Mouse (Mus musculus) spleen, postnatal 36 days (tissue): ENCODE results near the gene Farsb.

Experiments used
- DNase-seq, 2 experiments: peaks; one replicate each; pipeline ENCODE4 v3.0.0; 2022; ENCODE audit warnings: low spot score in 2 of 2, mixed read lengths in 1 of 2

Gene Farsb

DNA sequence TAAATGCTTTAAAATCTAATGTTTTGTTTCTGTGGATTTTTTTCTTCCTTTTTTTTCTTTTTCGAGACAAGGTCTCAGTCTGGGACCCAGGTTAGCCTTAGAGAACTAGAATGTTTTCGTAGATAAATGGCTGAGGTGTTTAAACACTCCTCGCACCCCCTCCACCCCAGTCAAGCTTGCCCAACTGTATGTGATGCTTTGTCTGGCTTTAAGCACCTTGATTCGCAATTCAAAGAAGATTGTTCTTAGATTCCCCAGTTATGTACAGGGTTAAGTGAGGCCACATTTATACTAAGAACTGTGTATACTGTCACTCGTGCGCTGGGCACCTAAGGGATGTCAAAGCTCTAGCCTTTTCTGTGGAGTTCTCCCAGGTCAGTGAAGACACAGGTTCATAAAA, 68.4 kb downstream of the Farsb start:
- no peak for DNase-seq

DNA sequence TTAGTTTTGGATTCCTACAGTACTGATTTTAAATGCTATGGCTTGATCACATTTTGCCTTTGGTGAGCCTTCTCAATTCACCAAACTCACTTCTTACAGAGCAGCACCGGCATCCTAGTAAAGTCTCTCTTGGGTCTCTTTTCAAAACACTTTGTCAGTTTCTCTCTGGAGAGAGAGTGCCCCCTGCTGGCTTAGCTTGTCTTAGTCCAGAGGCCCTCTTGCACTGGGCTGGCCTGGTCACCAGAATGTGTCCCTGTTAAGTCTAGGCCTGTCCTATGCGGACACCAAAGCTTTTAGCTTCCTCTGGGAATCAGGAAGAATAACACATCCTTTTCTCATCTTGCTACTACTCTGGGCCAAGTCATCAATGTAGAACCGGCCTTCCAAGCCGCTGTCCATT, 69.1 kb downstream of the Farsb start:
- peak; percentile 39 to 46 for DNase-seq

DNA sequence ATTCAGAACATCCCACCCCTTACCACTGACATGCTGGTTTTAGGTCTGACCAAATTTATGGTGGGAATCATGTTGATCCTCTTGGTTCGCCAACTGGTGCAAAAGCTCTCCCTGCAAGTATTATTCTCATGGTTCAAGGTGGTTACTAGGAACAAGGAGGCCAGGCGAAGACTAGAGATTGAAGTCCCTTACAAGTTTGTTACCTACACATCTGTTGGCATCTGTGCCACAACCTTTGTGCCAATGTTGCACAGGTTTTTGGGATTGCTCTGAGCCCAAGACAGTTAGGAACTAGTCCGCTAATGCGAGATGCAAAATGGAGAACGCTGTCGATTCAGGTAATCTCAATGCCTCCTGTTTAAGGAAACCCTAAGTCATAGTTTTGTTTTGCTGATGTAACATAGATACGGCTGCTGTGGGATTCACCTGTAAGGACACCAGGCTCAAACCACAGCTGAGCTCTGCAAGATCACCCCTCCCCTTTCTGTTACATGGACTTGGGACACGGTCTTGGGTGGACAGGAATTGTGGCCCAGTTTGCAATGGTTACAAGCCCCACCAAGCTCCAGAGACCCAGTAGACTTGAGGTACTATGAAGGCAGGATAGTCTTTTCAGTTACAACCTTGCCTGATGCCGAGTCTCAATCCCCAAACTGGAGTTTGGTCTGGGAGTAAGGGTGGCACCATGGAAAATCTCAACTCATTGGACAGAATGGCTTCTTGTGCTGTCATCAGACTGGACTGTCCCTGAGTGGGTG, 71.4 kb downstream of the Farsb start:
- DNase-seq, result no peak

DNA sequence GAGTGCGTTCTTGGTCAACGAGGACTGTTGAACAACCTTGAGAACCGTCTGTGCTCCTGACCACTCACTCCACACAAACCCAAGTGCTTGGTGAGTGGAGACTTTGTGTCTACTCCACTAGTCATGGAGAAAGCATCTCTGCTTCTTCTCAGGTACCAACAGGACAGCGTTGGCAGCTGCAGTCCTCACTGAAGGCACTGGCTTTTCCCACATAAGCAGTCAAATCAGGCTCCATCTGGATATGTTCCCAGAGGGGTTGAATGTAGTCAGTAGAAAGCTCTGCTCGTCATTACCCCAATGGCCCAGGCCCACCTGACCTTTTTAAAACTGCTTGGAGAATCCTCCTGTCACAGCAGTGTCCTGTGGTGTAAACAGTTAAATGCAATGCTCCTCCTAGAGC, 74.3 kb downstream of the Farsb start:
- no peak for DNase-seq

DNA sequence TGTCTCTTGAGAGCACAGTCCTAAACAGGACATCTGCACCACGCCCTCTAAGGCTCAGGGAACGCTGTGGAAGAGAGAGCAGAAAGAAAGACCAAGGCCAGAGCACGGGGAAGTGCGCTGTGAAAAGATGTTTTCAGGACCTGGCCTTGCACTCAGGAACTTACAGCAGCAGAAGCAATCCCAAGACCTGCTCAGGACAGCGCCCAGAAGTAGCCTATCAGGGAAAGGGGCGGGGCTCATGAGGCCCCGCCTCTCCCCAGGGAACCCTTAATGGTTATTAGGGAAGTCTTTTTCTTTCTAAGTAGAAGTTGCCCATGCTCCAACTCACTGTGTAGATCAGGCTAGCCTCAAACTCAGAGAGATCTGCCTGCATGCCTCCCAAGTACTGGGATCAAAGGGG, 76.0 kb downstream of the Farsb start:
- no peak for DNase-seq

DNA sequence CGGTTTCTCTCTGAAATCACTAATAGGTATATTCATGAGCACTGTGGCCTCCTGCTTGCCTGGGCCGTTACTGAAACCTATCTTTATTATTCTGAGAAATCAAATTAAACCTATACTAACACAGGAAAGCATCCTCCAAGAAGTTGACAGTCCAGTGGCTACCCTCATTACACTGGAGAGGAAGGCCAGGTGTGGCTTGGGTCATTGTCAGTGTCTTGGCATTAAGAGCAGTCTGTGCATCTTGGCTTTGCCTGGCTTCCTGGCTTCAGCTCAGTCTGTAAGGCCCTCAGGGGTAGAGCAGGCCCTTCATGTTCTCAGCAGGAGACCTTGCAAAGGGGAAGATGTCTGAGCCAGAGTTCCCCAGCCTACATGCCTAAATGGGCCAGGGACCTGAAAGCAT, 79.3 kb downstream of the Farsb start:
- DNase-seq, result no peak

DNA sequence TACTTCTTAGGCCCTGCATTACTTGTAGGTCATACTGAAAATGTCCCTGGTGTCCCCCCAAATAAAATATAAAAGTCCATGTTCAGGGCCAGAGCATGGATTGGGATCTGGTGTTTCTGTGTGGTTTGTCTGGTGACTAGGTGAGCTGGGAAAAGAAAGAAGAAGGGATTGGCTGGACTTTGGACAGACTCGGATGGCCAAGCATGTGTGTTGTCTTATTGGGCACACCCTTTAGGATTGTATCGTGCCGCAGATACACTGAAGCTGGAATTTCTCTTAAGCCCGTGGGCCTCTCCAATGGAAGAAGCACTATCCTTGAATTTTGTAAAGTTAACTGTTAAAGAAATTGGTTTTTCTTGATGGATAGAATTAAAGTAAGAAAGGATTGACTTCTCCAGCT, 87.3 kb downstream of the Farsb start:
- no peak for DNase-seq

DNA sequence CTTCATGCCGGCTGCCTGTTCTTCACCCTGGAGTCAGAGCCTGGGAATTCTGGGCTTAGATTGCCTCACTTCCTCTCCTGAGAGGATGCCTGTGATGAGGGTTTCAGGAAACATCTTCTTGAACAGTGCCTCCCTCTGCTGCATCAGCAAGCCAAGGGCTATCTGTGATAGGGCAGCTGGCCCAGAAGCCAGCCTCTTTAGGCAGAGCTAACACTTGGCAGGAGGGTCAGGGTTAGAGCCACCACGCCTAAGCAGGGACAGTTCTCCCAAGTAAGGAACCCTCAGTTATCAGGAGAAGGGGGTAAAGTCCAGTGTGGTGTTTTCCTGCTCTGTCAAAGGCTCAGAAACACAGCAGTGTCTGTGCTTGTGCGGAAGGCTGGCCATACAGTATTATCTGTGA, 88.9 kb downstream of the Farsb start:
- DNase-seq, result no peak

DNA sequence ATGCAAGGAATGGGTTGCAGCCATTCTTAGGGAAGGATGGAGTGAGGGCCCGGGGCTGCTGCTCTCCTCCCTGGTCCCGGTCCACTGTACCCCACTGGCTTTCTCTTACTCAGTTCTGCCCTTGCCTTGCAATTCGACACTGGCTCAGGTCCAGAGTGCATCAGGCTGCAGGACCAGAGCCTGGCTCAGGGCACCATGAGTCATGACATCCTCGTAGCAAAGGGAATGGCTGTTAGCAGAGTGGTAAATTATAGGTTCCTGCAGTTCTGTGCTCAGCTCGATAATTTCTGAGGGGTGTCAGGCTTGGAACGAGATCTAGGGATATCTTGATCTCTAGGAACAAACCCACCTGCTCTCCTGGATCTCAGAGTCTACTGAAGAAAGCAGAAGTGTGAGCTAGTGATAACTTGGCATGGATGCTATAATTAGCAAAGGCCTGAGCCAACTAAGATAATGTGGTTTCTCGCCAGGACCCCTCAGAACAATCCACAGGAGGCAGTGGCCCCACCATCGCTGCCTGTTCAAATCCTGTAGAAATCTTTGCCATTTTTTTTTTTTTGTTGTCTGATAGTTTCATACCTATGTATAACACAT, 92.3 kb downstream of the Farsb start:
- no peak for DNase-seq

DNA sequence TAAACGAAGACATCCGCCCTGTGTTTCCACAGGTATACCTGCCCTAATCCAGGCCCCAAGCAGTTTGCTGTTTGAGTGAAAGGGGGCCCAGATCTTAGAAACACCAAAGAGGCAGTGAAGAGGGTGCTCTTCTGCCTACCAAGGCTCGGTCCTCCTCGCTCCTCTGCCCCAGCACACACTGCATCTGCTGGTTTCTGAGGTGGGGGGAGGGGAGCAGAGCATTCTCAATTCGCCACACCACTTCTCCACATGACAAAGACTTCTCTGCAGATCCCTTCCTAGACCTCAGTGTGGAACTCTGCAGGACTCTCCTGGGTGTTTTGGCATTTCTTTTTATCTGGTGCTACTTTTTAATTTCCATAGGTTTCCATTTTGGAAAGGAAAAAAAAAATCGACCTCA, 93.0 kb downstream of the Farsb start:
- DNase-seq, result no peak

DNA sequence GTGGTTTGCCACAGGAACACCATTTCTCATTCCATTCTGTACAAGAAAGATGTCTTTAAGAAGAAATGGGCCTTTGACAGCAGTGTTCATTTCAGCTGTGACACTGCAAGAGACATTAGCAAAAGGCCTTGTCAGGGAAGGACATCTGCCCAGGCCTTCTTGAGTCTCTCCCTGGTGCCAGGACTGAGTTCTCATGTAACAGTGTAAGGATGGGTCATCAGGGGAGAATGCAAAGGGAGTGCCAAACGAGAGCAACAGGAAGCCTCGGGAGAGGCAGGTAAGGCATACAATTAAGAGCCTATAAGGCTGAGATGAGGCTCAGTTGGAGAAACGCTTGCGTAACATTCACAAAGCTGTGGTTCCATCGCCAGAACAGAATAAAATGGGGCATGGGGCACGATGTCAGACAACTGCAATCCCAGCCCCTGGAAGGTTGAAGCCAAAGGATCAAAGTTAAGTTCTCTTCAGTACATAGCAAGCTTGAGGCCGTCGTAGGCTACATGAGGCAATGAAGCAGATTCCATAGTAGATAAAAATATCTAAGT, 93.4 kb downstream of the Farsb start:
- DNase-seq, result no peak

DNA sequence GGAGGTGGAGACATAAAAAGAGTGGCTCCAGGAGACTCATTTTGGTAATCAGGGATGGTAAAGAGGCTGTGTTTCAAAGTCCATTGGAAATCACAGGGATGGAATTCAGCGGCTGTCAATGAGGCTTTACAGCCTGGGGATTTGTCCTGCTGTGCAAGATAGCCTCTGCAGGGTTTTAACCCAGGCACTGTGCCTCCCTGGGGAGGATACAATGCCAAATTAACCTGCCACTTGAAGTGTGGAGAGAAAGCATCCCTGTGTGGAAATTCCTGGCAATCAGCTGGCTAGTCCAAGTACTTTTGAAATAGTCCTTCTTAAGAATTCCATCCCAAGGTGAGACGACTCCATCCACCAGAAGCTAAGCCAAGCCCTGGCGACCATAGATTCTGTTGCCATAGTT, 99.8 kb downstream of the Farsb start:
- DNase-seq, result no peak

DNA sequence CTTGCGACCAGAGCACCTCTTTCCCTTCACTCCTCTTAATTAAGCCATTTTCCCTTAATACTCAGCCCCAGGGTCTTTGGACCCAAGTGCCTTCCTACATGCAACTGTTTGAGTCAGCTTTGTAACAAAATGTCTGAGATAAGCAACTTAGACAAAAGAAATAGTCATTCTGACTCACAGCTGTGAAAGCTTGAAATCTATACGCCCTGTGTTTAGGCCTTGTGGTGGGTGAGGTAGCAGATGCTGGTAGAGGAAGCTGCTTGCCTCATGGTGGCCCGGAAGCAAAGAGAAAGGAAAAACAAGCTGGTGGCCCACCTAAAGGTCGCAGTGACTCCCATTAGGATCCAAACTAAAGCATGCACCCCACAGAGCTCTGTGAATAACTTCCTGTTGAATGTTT, 100.8 kb downstream of the Farsb start:
- no peak for DNase-seq

DNA sequence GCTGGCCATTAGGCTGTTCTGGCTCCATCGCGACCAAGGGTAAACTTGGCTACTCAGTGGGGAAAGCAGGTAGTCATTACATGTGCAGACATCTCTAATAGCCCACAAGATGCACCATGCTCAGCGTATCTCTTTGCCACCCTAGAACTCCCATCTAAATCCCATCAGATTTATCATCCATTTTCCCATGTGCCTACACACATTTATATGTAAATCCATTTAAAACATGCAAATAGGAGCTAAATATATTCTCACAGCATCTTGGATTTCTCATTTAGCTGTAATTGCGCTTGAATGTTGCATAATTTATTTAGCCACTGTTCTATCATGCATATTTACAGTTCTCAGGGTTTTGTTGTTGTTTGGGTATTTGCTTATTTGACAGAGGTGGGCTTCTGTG, 107.7 kb downstream of the Farsb start:
- no peak for DNase-seq

DNA sequence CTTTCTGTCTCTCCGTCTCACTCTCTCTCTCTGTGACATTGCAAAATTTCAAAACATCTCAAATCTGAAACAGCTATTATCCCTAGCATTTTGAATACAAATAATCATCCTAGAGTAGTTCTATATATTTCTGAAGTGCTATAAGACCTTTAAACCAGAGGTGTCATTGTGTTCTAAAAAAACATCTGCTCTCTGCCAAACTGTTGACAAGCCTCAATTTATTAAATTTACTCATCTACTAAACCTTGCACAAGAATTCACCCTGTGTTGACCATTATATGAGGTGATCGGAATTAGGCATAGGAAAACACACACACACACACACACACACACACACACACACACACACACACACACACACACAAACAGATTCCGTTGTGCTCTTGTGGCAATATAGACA, 113.6 kb downstream of the Farsb start:
- no peak for DNase-seq

DNA sequence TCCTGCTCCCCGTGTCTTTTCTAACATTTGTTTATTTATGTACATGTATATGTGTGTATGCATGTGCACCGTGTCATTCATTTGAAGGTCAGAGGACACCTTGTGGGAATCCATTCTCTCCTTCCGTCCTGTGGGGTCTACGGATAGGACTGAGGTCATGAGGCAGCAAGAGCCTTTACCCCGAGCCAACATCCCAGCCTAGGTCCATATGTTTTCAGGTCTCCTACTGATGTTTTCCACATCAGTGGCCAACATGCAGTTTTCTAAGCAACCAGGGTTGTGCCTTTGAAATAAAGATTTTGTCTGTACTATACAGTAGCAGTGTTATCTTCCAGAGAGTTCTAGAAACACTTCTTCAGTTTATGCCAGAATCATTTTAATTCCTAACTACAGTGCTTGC, 114.9 kb downstream of the Farsb start:
- no peak for DNase-seq

DNA sequence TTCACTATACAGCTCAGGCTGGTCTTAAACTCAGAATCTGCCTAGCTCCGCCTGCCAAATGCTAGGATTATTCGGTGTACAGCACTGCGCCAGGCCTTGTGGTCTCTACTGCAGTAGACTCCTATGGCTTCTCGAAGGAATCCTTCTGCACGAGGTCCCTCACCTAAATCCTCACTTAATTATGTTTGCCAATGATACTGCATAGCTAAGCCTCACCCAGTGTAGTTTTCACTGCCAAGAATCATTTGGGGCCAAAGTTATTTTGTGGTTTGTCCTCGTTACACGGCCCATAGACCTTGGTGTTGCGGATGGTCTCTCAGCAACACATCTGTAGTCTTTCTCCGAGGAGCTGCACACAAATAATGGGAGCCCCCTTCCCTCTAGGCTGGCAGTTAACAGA, 116.4 kb downstream of the Farsb start:
- DNase-seq, result no peak

DNA sequence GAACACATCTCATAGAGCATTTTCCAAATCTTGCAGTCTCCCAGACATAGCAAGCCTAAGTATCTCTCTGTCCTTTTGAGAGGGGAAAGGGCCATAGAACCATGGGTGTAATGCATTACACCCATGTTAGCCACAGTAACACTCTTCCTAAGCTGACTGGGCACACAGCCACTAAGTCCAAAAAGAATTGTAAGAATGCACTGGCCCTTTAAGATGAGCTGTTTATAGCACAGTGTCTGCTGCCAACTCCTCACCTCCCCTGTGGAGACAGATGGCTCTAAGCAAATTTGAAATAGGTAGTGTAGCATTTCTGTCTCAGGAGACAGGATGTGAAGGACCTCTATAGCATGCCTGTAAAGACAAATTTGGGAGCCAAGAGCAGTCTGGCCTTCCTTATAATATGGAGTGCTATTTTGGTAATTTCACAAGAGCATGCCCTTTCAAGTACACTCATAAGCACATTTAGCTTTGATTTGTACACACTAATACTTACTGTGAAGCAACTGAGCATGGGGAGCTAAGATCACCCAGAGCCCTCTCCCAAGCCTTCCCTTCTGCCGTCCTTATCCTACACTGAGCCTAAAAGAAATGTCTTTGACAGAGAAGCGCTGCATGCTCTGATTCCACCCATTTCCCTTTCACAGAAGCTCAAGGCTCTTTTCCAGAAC, 117.0 kb downstream of the Farsb start:
- no peak for DNase-seq

DNA sequence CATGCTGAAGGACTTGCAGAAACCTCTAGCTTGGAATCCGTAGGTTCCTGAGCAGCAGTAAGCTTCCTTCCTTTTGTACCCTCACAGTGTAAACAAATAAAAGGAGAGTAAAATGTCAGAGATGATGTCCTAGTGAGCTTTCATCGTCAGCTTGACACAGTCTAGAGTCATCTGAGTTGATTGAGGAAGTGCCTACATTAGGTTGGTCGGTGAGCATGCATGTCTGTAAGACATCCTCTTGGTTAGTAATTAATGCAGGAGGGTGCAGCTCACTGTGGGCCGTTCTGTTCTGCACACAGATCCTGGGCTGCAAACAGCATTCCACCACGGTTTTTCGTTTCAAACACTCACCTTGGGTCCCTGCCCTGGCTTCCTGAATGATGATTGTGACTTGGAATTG, 118.6 kb downstream of the Farsb start:
- DNase-seq, result no peak
